ENCODE assay signal across 8 mouse cellular contexts in the genomic region with DNA sequence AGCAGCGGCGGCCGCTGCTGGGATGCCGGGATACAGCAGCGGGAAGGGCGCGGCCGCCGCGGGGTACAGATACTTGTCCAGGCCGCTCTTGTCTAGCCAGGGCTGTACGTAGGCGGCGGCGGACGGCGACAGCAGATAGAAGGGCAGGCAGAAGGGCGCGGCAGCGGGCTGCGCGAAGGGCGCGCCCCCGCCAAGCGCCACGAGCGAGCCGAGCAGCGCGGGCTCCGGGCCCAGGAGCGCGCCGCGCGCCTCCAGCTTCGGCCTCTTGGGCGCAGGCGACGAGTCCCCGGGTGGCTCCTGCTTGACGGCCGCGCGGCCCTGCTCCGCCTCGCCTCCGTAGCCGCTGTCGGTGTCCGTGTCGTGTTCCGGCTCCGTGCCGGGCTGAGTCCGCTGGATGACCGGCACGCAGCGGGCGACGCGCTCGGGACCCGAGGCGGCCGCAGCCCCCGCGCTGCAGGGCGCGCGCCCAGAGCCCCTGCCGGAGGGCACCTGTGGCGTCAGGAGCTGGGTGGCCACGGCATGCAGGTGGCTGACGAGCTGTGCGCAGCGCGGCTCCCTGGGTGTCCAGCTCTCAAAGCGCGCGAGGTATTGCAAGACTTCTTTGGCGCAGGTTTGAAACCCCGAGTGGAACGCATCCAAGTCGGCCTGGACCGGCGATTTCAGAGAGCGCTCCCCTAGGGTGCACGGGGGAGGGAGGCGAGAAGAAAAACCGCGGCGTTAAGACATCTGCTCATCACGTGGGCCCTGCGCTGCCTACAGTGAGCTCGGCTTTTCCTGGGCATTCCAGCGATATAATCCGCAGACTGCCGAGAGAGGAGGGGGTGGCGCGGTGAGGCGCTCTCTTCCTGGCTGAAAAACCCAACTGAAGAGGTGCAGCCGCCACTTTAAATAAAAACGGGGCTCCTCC. TPM values are rescaled to one million over a fixed set of nuclear protein-coding genes. Genes with fewer than 3 reads are reported as not detected.
DNase-seq lines count a peak whose midpoint lies in the region; ATAC-seq lines count a peak whose summit lies in the region.

No protein-coding gene starts in this region.

- H3K4me3 ChIP-seq in hindbrain, embryonic 13.5 days: peak overlapping the region; percentile 68

- peak overlapping the region; percentile 99 for H3K4me2 ChIP-seq in hindbrain, embryonic 13.5 days

- peak overlapping the region; percentile 81 for H3K9ac ChIP-seq in hindbrain, embryonic 13.5 days

- no peaks in the 10 kb centered on the region for H3K9me3 ChIP-seq in hindbrain, embryonic 13.5 days

- H3K27ac ChIP-seq in hindbrain, embryonic 13.5 days: peak overlapping the region; percentile 58; the same call in 1 of the 2 replicates

- H3K27me3 ChIP-seq in hindbrain, embryonic 13.5 days: peaks cover 70% of the 10 kb centered on the region

- DNase-seq in adipocyte (ENCODE audit: low spot score): peak; percentile 42
- DNase-seq in cerebellum, adult 9-11 months: peak; percentile 90
- peak; percentile 68 to 71 for DNase-seq in frontal cortex, postnatal 14 days (ENCODE audit: low spot score in 2 of 2)
- DNase-seq in layer of hippocampus, postnatal 25 days (ENCODE audit: extremely low spot score in 1 of 2, low spot score in 1 of 2): peak; percentile 59 to 73
- peak; percentile 64 for DNase-seq in lung, postnatal 10 days
- peak; percentile 87 for DNase-seq in retina, postnatal 1 day

- peaks cover 47% of the 10 kb centered on the region for H3K4me1 ChIP-seq in hindbrain, embryonic 13.5 days (replicated peaks)

- peak; percentile 46 for ATAC-seq in hindbrain, embryonic 13.5 days (ENCODE audit: low FRiP score)
- no peak for ATAC-seq in monocyte, adult 5-6 weeks (replicated peaks; ENCODE audit: insufficient number of reproducible peaks, low FRiP score, low TSS enrichment, poor library complexity, severe bottlenecking)

- no peaks in the 10 kb centered on the region for H3K36me3 ChIP-seq in hindbrain, embryonic 13.5 days

- under 1% methylated on average over 101 of the region's 105 CpGs for WGBS in hindbrain, embryonic 13.5 days

RNA-seq across cellular contexts. Expression of gene Bhlhe41, which starts 2.0 kb away (rescaled TPM):
- polyA plus RNA-seq in hindbrain, embryonic 13.5 days (2015; fragmentation: Nextera tagmentation; extraction: Ambion mirVana): 4.0 and 4.1 TPM in 2 replicates
- total RNA-seq in layer of hippocampus, postnatal 25 days (2021): 10 to 100 TPM; 37.2 to 39.9 TPM
- total RNA-seq in monocyte, adult 5-6 weeks (2017): 2.9 to 9.1 TPM (median 5.9 TPM) in 3 replicates
